Mouse (Mus musculus): ENCODE data around the gene Nos3. TPM values are rescaled to one million over a fixed set of nuclear protein-coding genes. Genes with fewer than 3 reads are reported as not detected.

Nos3 gene
- polyA plus RNA-seq, 1 experiment from 2014 or later: 7.0 TPM

DNA sequence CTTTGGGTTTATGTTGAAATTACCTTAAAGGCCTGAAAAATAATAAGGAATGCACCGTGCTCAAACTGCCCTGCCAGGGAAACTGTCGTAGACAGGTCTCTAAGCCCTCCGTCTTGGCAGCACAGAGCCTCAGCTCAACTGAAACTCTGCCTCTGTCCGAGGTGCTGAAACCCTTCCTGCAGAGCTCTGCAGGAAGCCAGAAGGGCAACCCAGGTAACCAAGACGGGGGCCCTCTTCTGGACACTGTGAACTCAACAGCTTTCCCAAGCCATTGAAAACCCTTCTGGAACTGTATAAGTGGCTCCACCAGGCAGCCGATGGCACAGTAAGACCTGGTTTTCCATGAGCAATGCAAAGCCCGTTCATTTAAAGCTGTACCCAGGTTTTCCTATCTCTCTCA, 7.1 kb upstream of the Nos3 start:
- H3K27me3 ChIP-seq (ENCODE audit: control insufficient read depth, insufficient read depth, low read length): no peaks in the 10 kb centered on the region
- H3K9me3 ChIP-seq (ENCODE audit: control insufficient read depth, low read length): no peaks in the 10 kb centered on the region
- no peak overlapping the region for H3K4me2 ChIP-seq (ENCODE audit: low read length)
- no peak overlapping the region for H3K27ac ChIP-seq (replicated peaks; ENCODE audit: low read depth, low read length)
- no peaks in the 10 kb centered on the region for H3K36me3 ChIP-seq (ENCODE audit: control insufficient read depth, insufficient read depth, low read length)
- peaks cover 16% of the 10 kb centered on the region for H3K4me1 ChIP-seq (ENCODE audit: control insufficient read depth, insufficient read depth, low read length)
- peak; percentile 83 for DNase-seq
- no peak for ATAC-seq (ENCODE audit: low FRiP score, low TSS enrichment)
- no peak overlapping the region for H3K4me3 ChIP-seq (replicated peaks; ENCODE audit: low read depth, low read length)
- no peak overlapping the region for H3K9ac ChIP-seq (replicated peaks; ENCODE audit: low read length)
- 16% methylated on average over 7 of the region's 7 CpGs for WGBS

DNA sequence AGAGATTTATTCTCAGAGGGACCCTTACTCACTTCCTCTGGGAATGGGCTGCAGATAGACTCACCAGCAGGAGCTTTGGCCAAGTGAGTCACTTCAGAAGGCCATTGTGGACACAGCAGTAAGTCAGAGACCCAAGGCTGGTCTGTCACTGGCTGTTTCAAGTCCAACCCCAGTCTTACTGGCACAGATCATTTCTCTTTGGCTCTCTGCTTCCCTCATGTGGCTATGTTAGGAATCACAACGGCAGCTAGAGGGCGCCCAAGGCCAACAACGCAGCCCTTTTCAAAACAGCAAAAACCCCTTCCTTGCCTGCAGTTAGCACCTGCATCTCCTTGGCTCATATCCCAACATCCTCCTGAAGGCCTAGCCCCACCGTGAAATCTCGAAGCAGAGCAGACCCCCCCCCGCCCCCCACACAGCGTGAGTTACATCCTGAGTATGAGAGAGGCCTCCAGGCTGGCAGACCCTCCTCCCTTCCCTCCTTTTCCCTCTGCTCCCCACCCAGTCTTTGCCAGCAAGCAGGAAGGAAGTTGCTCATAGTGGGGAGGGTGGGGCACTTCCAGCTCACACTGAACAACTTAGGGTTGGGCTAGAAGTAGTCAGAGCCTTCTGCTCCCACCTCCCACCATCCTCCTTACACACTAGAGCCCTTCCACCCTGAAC, 3.7 kb upstream of the Nos3 start:
- DNase-seq (peak; percentile 93), ATAC-seq (ENCODE audit: low FRiP score, low TSS enrichment) (peak; percentile 70)
- no peak overlapping the region for H3K4me3 ChIP-seq (replicated peaks; ENCODE audit: low read depth, low read length)
- H3K4me1 ChIP-seq (ENCODE audit: control insufficient read depth, insufficient read depth, low read length): no peaks in the 10 kb centered on the region
- H3K9me3 ChIP-seq (ENCODE audit: control insufficient read depth, low read length): no peaks in the 10 kb centered on the region
- no peak overlapping the region; the same call in 1 of the 2 replicates for H3K9ac ChIP-seq (replicated peaks; ENCODE audit: low read length)
- no peaks in the 10 kb centered on the region for H3K36me3 ChIP-seq (ENCODE audit: control insufficient read depth, insufficient read depth, low read length)
- no peaks in the 10 kb centered on the region for H3K27me3 ChIP-seq (ENCODE audit: control insufficient read depth, insufficient read depth, low read length)
- WGBS: 0% methylated on average over 7 of the region's 7 CpGs
- H3K4me2 ChIP-seq (ENCODE audit: low read length): no peak overlapping the region
- no peak overlapping the region for H3K27ac ChIP-seq (replicated peaks; ENCODE audit: low read depth, low read length)

- Histone ChIP-seq H3K27ac (replicated peaks; ENCODE audit: low read depth, low read length) (no peak overlapping the region), H3K27me3 (ENCODE audit: control insufficient read depth, insufficient read depth, low read length) (no peaks in the 10 kb centered on the region), H3K4me1 (ENCODE audit: control insufficient read depth, insufficient read depth, low read length) (no peaks in the 10 kb centered on the region), H3K4me2 (ENCODE audit: low read length) (no peak overlapping the region), H3K9me3 (ENCODE audit: control insufficient read depth, low read length) (no peaks in the 10 kb centered on the region), H3K36me3 (ENCODE audit: control insufficient read depth, insufficient read depth, low read length) (no peaks in the 10 kb centered on the region), H3K4me3 (replicated peaks; ENCODE audit: low read depth, low read length) (no peak overlapping the region), H3K9ac (replicated peaks; ENCODE audit: low read length) (no peak overlapping the region)
- DNase-seq (no peak), ATAC-seq (ENCODE audit: low FRiP score, low TSS enrichment) (no peak)
- WGBS: 86% methylated on average over 2 of the region's 2 CpGs
These were observed 1.1 kb upstream of the Nos3 start for GRCm38 (mm10) chr5:24363467-24363866.

DNA sequence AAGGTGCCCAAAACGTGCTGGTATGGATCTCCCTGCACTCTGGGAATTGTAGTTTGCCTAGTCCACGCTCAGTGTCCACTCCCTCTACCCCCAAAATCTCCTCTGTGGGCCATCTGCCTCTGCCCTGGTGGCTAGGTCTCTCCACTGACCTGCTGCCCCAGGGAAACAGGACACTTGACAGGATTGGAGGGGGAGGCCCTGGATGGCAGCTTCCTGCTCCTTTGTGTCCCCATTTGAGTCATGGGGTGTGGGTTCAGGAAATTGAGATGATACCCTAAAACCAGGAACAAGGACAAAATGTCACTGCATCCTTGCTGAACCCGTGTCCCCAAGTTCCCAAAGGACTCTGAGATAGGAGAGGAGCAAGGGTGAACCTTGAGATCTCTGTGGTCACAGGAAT, 549 bp upstream of the Nos3 start:
- H3K27ac ChIP-seq (replicated peaks; ENCODE audit: low read depth, low read length): no peak overlapping the region
- ATAC-seq (ENCODE audit: low FRiP score, low TSS enrichment): no peak
- no peaks in the 10 kb centered on the region for H3K36me3 ChIP-seq (ENCODE audit: control insufficient read depth, insufficient read depth, low read length)
- no peaks in the 10 kb centered on the region for H3K27me3 ChIP-seq (ENCODE audit: control insufficient read depth, insufficient read depth, low read length)
- 54% methylated on average over 3 of the region's 3 CpGs for WGBS
- no peaks in the 10 kb centered on the region for H3K4me1 ChIP-seq (ENCODE audit: control insufficient read depth, insufficient read depth, low read length)
- no peaks in the 10 kb centered on the region for H3K9me3 ChIP-seq (ENCODE audit: control insufficient read depth, low read length)
- no peak for DNase-seq
- no peak overlapping the region for H3K4me2 ChIP-seq (ENCODE audit: low read length)
- H3K9ac ChIP-seq (replicated peaks; ENCODE audit: low read length): no peak overlapping the region
- no peak overlapping the region for H3K4me3 ChIP-seq (replicated peaks; ENCODE audit: low read depth, low read length)

- no peaks in the 10 kb centered on the region for H3K9me3 ChIP-seq (ENCODE audit: control insufficient read depth, low read length)
- no peaks in the 10 kb centered on the region for H3K27me3 ChIP-seq (ENCODE audit: control insufficient read depth, insufficient read depth, low read length)
- 86% methylated on average over 10 of the region's 10 CpGs for WGBS
- H3K4me2 ChIP-seq (ENCODE audit: low read length): no peak overlapping the region
- H3K36me3 ChIP-seq (ENCODE audit: control insufficient read depth, insufficient read depth, low read length): no peaks in the 10 kb centered on the region
- H3K4me1 ChIP-seq (ENCODE audit: control insufficient read depth, insufficient read depth, low read length): no peaks in the 10 kb centered on the region
- ATAC-seq (ENCODE audit: low FRiP score, low TSS enrichment): no peak
- no peak overlapping the region for H3K9ac ChIP-seq (replicated peaks; ENCODE audit: low read length)
- DNase-seq: no peak
- H3K4me3 ChIP-seq (replicated peaks; ENCODE audit: low read depth, low read length): no peak overlapping the region
- no peak overlapping the region for H3K27ac ChIP-seq (replicated peaks; ENCODE audit: low read depth, low read length)
These were observed 353 bp downstream of the Nos3 start for GRCm38 (mm10) chr5:24364963-24365362.

DNA sequence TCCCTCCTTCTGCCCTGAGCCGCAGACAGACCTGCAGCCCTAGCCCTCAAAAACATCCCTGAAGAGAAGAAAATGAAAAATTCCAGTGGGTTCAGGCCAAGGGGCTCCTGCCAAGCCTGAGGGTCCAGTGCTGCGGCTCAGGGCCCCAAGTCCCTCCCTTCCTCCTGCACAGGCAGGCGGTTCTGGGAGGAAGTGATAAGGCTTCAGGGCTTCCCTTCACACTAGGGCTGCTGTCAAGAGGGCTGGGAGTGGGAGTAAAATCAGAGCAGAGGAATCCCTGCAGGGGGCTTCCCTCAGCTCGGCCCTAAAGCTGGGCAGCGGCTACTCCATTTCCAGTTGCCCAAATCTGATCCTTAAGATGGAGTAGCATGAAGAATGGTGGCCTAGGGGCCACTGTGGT, 918 bp downstream of the Nos3 start:
- Histone ChIP-seq H3K4me1 (ENCODE audit: control insufficient read depth, insufficient read depth, low read length) (no peaks in the 10 kb centered on the region), H3K27me3 (ENCODE audit: control insufficient read depth, insufficient read depth, low read length) (no peaks in the 10 kb centered on the region), H3K9me3 (ENCODE audit: control insufficient read depth, low read length) (no peaks in the 10 kb centered on the region), H3K4me2 (ENCODE audit: low read length) (no peak overlapping the region), H3K27ac (replicated peaks; ENCODE audit: low read depth, low read length) (no peak overlapping the region), H3K9ac (replicated peaks; ENCODE audit: low read length) (no peak overlapping the region), H3K36me3 (ENCODE audit: control insufficient read depth, insufficient read depth, low read length) (no peaks in the 10 kb centered on the region), H3K4me3 (replicated peaks; ENCODE audit: low read depth, low read length) (no peak overlapping the region)
- no peak for DNase-seq
- no peak for ATAC-seq (ENCODE audit: low FRiP score, low TSS enrichment)
- WGBS: 54% methylated on average over 5 of the region's 5 CpGs

DNA sequence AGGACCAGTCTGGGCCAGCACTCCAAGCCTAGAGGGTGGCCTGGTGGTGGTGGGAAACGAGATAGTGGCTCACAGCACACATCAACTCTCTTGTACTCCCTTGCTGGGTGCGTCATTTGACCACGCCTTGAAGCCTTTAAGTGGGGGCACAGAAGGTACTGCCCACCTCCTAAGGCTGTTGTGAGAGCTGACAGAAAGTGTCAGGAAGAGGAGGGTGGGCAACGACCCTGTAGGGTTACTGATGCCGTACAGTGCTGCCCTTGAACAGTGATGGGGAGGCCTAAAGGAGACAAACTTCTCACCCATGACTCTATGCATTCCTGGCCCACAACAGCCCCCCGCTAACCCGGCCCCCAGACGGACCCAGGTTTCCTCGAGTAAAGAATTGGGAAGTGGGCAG, 1.8 kb downstream of the Nos3 start:
- H3K4me3 ChIP-seq (replicated peaks; ENCODE audit: low read depth, low read length): no peak overlapping the region
- H3K9ac ChIP-seq (replicated peaks; ENCODE audit: low read length): no peak overlapping the region
- H3K4me2 ChIP-seq (ENCODE audit: low read length): no peak overlapping the region
- DNase-seq (no peak), ATAC-seq (ENCODE audit: low FRiP score, low TSS enrichment) (no peak)
- no peaks in the 10 kb centered on the region for H3K4me1 ChIP-seq (ENCODE audit: control insufficient read depth, insufficient read depth, low read length)
- no peaks in the 10 kb centered on the region for H3K27me3 ChIP-seq (ENCODE audit: control insufficient read depth, insufficient read depth, low read length)
- H3K36me3 ChIP-seq (ENCODE audit: control insufficient read depth, insufficient read depth, low read length): no peaks in the 10 kb centered on the region
- WGBS: 84% methylated on average over 9 of the region's 9 CpGs
- H3K9me3 ChIP-seq (ENCODE audit: control insufficient read depth, low read length): no peaks in the 10 kb centered on the region
- no peak overlapping the region for H3K27ac ChIP-seq (replicated peaks; ENCODE audit: low read depth, low read length)

DNA sequence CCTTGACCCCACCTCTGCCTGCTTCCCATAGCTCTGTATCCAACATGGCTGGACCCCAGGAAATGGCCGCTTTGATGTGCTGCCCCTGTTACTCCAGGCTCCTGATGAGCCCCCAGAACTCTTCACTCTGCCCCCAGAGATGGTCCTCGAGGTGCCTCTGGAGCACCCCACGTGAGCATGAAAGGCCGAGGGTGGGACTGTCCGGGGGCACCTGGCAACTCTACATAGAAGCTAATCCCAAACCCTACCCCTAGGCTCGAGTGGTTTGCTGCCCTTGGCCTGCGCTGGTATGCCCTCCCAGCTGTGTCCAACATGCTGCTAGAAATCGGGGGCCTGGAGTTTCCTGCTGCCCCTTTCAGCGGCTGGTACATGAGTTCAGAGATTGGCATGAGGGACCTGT, 5.2 kb downstream of the Nos3 start:
- Histone ChIP-seq H3K4me2 (ENCODE audit: low read length) (no peak overlapping the region), H3K27ac (replicated peaks; ENCODE audit: low read depth, low read length) (no peak overlapping the region), H3K4me3 (replicated peaks; ENCODE audit: low read depth, low read length) (no peak overlapping the region), H3K27me3 (ENCODE audit: control insufficient read depth, insufficient read depth, low read length) (no peaks in the 10 kb centered on the region), H3K9ac (replicated peaks; ENCODE audit: low read length) (no peak overlapping the region), H3K9me3 (ENCODE audit: control insufficient read depth, low read length) (no peaks in the 10 kb centered on the region), H3K4me1 (ENCODE audit: control insufficient read depth, insufficient read depth, low read length) (no peaks in the 10 kb centered on the region), H3K36me3 (ENCODE audit: control insufficient read depth, insufficient read depth, low read length) (no peaks in the 10 kb centered on the region)
- no peak for DNase-seq
- WGBS: 78% methylated on average over 9 of the region's 9 CpGs
- ATAC-seq (ENCODE audit: low FRiP score, low TSS enrichment): no peak

DNA sequence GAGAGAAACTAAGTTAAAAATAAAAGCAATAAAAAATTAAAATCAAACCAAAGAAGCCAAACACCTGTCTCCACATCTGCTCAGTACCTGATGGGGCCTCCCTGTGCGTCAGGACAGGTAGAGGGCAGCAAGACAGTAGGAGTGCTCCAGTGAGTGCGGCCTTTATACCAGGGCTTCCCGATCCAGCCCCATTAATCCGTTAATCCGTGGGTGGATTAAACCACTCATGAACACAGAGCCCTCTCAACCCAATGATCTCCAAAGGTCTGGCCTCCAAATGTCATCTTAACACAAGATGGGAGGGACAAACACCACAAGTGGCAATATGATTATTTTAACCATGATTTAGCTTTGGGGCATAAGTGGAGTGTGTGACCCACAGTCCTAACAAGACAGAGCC, 9.2 kb downstream of the Nos3 start:
- no peaks in the 10 kb centered on the region for H3K4me1 ChIP-seq (ENCODE audit: control insufficient read depth, insufficient read depth, low read length)
- H3K36me3 ChIP-seq (ENCODE audit: control insufficient read depth, insufficient read depth, low read length): no peaks in the 10 kb centered on the region
- H3K27me3 ChIP-seq (ENCODE audit: control insufficient read depth, insufficient read depth, low read length): no peaks in the 10 kb centered on the region
- no peak overlapping the region for H3K4me3 ChIP-seq (replicated peaks; ENCODE audit: low read depth, low read length)
- no peak for ATAC-seq (ENCODE audit: low FRiP score, low TSS enrichment)
- DNase-seq: no peak
- H3K27ac ChIP-seq (replicated peaks; ENCODE audit: low read depth, low read length): no peak overlapping the region
- 51% methylated on average over 5 of the region's 5 CpGs for WGBS
- H3K9me3 ChIP-seq (ENCODE audit: control insufficient read depth, low read length): no peaks in the 10 kb centered on the region
- H3K9ac ChIP-seq (replicated peaks; ENCODE audit: low read length): no peak overlapping the region
- no peak overlapping the region for H3K4me2 ChIP-seq (ENCODE audit: low read length)
